In the genomic region with DNA sequence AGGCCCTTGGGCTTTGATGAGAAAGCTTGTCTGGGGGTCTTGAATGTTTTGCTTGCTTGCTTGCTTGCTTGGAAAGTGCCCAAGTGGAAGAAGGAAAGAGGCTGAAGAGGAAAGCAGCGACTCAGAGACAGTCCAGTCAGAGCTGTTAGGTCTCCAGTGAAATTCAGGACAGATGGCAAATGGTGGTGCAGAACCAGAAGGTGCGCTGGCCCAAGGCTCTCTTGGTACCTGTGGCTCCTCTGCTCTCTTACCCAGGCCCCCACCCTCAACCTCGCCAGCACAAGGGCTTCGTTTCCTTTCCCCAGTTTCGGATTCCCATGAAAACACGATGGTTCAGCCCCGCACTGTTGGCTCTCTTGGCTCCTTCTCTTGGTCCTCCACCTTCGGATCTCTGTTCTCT, we compare ENCODE assay signal across 18 mouse cellular contexts.
DNase-seq lines count a peak whose midpoint lies in the region; ATAC-seq lines count a peak whose summit lies in the region.
"Had no signal": no experiment of that assay in that cellular context is flagged by ENCODE, and none has a peak within 500 bp of the region (broad histone marks: within the 10 kb centered on the region; RNA-seq: fewer than 3 reads in every experiment).

No protein-coding gene starts in this region.

- H3K36me3 ChIP-seq in limb, embryonic 12.5 days, result no peaks in the 10 kb centered on the region
- no peaks in the 10 kb centered on the region for H3K36me3 ChIP-seq in limb, embryonic 10.5 days
- no peaks in the 10 kb centered on the region for H3K36me3 ChIP-seq in embryonic facial prominence, embryonic 10.5 days (replicated peaks)
- H3K36me3 ChIP-seq: G1E; heart, embryonic 12.5 days; hindbrain, embryonic 10.5 days had no signal

- peaks cover 56% of the 10 kb centered on the region for H3K4me1 ChIP-seq in limb, embryonic 12.5 days (replicated peaks)
- H3K4me1 ChIP-seq in limb, embryonic 10.5 days, result peaks cover 29% of the 10 kb centered on the region
- H3K4me1 ChIP-seq in embryonic facial prominence, embryonic 10.5 days, result peaks cover 26% of the 10 kb centered on the region
- H3K4me1 ChIP-seq: hindbrain, embryonic 10.5 days had no signal

- H3K9me3 ChIP-seq in limb, embryonic 12.5 days, result no peaks in the 10 kb centered on the region
- H3K9me3 ChIP-seq in limb, embryonic 10.5 days (replicated peaks), result no peaks in the 10 kb centered on the region
- no peaks in the 10 kb centered on the region for H3K9me3 ChIP-seq in embryonic facial prominence, embryonic 10.5 days
- H3K9me3 ChIP-seq: heart, embryonic 12.5 days; hindbrain, embryonic 10.5 days had no signal

- peaks cover 5% of the 10 kb centered on the region; the same call in 1 of the 2 replicates for H3K27me3 ChIP-seq in limb, embryonic 12.5 days
- H3K27me3 ChIP-seq in limb, embryonic 10.5 days (ENCODE audit: low read depth, poor library complexity, severe bottlenecking), result no peaks in the 10 kb centered on the region
- no peaks in the 10 kb centered on the region for H3K27me3 ChIP-seq in embryonic facial prominence, embryonic 10.5 days (replicated peaks; ENCODE audit: low read depth, poor library complexity, severe bottlenecking)
- H3K27me3 ChIP-seq: heart, embryonic 12.5 days had no signal

- ATAC-seq in limb, embryonic 12.5 days (ENCODE audit: insufficient number of reproducible peaks, insufficient read depth, low FRiP score, low TSS enrichment, low read depth), result no peak
- ATAC-seq: CD4-positive, CD25-positive, alpha-beta regulatory T cell, adult 4 months; forebrain, embryonic 14.5 days; intestine, postnatal 0 days had no signal

- WGBS in limb, embryonic 12.5 days, result 82% methylated on average over 8 of the region's 8 CpGs
- 93% methylated on average over 8 of the region's 8 CpGs for WGBS in limb, embryonic 10.5 days
- WGBS in embryonic facial prominence, embryonic 10.5 days, result 84% methylated on average over 8 of the region's 8 CpGs

- H3K9ac ChIP-seq in limb, embryonic 12.5 days (replicated peaks), result no peak overlapping the region
- H3K9ac ChIP-seq: heart, embryonic 12.5 days; hindbrain, embryonic 14.5 days had no signal

- H3K27ac ChIP-seq in limb, embryonic 12.5 days, result 0 out of 2 replicates have a peak overlapping the region, but pooled peaks have one; percentile 23
- H3K27ac ChIP-seq in limb, embryonic 10.5 days, result no peak overlapping the region
- no peak overlapping the region for H3K27ac ChIP-seq in embryonic facial prominence, embryonic 10.5 days (replicated peaks)
- H3K27ac ChIP-seq: gastrocnemius, adult 2 months; hindbrain, embryonic 10.5 days; hindbrain, embryonic 14.5 days had no signal

- H3K4me2 ChIP-seq in limb, embryonic 12.5 days, result no peak overlapping the region
- H3K4me2 ChIP-seq: heart, embryonic 12.5 days; hindbrain, embryonic 14.5 days had no signal

- DNase-seq in cerebellum, adult 11 months, result peak; percentile 21
- DNase-seq in cerebellum, adult 8-10 months, result no peak
- no peak for DNase-seq in limb, embryonic 10.5 days (ENCODE audit: low spot score)
- DNase-seq in cerebellum, postnatal 10 days, result peak; percentile 32 to 36
- no peak for DNase-seq in layer of hippocampus, postnatal 36 days
- no peak for DNase-seq in embryonic facial prominence, embryonic 10.5 days (ENCODE audit: low spot score)
- DNase-seq: adrenal gland, postnatal 10 days; B cell, adult 2 months; gastrocnemius, adult 2 months; gastrocnemius, postnatal 25 days had no signal

- H3K4me3 ChIP-seq in limb, embryonic 12.5 days (replicated peaks), result no peak overlapping the region
- no peak overlapping the region for H3K4me3 ChIP-seq in limb, embryonic 10.5 days
- H3K4me3 ChIP-seq in embryonic facial prominence, embryonic 10.5 days, result no peak overlapping the region
- H3K4me3 ChIP-seq: gastrocnemius, adult 2 months; heart, embryonic 12.5 days; hindbrain, embryonic 10.5 days had no signal

Comparison
In these comparisons a context has a peak if more than half of its experiments do, and no peak if none do; other contexts are left out.
1. DNase-seq: peak in cerebellum, adult 11 months (single experiment) and cerebellum, postnatal 10 days (2 of 2); none in cerebellum, adult 8-10 months (single experiment), limb, embryonic 10.5 days (single experiment), layer of hippocampus, postnatal 36 days (0 of 2) and embryonic facial prominence, embryonic 10.5 days (single experiment).